Mouse (Mus musculus) embryonic facial prominence, embryonic 11.5 days (tissue): Measurements from ENCODE around the gene Sin3b. TPM values are rescaled to one million over a fixed set of nuclear protein-coding genes. Genes with fewer than 3 reads are reported as not detected.

Experiments used
- ATAC-seq: fragments of 200-750 bp; cut with Nextera tagmentation; replicated peaks from 2 replicates; pipeline ENCODE4 v1.8.0; 2017; ENCODE audit warnings: low read depth; ENCODE audit not compliant: insufficient number of reproducible peaks, low FRiP score, low TSS enrichment
- DNase-seq: peaks from one replicate; pipeline ENCODE4 v3.0.0-alpha.2; 2015; ENCODE audit warnings: low spot score
- H3K27ac ChIP-seq: fragments of 300-500 bp; sonication (generic); replicated peaks from 2 replicates; pipeline ENCODE4 v1.5.1; 2014; ENCODE audit warnings: mild to moderate bottlenecking, low read depth, low read length, control low read depth
- H3K27me3 ChIP-seq: fragments of 300-500 bp; sonication (generic); 2 replicates; pipeline ENCODE4 v1.6.1; 2014; ENCODE audit warnings: mild to moderate bottlenecking, low read length, moderate library complexity, mixed read lengths; ENCODE audit not compliant: control insufficient read depth, insufficient read depth
- H3K36me3 ChIP-seq: fragments of 300-500 bp; sonication (generic); replicated peaks from 2 replicates; pipeline ENCODE4 v1.6.1; 2014; ENCODE audit warnings: low read depth, mild to moderate bottlenecking, low read length, moderate library complexity, mixed read lengths; ENCODE audit not compliant: control insufficient read depth, insufficient read depth
- H3K4me1 ChIP-seq: fragments of 300-500 bp; sonication (generic); 2 replicates; pipeline ENCODE4 v1.6.1; 2014; ENCODE audit warnings: low read length, mixed read lengths; ENCODE audit not compliant: control insufficient read depth, insufficient read depth
- H3K4me2 ChIP-seq: fragments of 300-500 bp; sonication (generic); 2 replicates; pipeline ENCODE4 v1.6.1; 2014; ENCODE audit warnings: low read depth, mild to moderate bottlenecking, control low read depth, low read length, moderate library complexity
- H3K4me3 ChIP-seq: fragments of 300-500 bp; sonication (generic); 2 replicates; pipeline ENCODE4 v1.5.1; 2014; ENCODE audit warnings: low read depth, low read length, control low read depth
- H3K9ac ChIP-seq: fragments of 300-500 bp; sonication (generic); replicated peaks from 2 replicates; pipeline ENCODE4 v1.6.1; 2014; ENCODE audit warnings: mild to moderate bottlenecking, control low read depth, low read length
- H3K9me3 ChIP-seq: fragments of 300-500 bp; sonication (generic); replicated peaks from 2 replicates; pipeline ENCODE4 v1.6.1; 2016; ENCODE audit warnings: mild to moderate bottlenecking, low read length, inconsistent platforms, mixed read lengths; ENCODE audit not compliant: control insufficient read depth
- WGBS: fragments of 180-500 bp; shearing (Covaris S2); extraction: QIAGEN DNeasy Blood & Tissue Kit; methylation state at CpG from one replicate; pipeline ENCODE4 v1.1.7; 2014; 5-methylcytosine and 5-hydroxymethylcytosine counted together
- microRNA-seq: library from miRNA; unstranded; fragments of <30 nt; microRNA quantifications from one replicate; pipeline ENCODE4, GENCODE M21; 2016; ENCODE audit warnings: borderline number of aligned reads
- polyA plus RNA-seq: library from polyadenylated mRNA; unstranded; fragments of >200 nt; fragmentation: Nextera tagmentation; extraction: Ambion mirVana; gene quantifications from 2 replicates; pipeline ENCODE4 v1.2.1, GENCODE M21; 2014

Sin3b gene
- polyA plus RNA-seq, 1 experiment from 2014 or later: 158 TPM

GRCm38 (mm10) chr8:72766777-72767176 lies 43.7 kb downstream of the Sin3b start:
- ATAC-seq: no peak
- no peaks in the 10 kb centered on the region for H3K27me3 ChIP-seq
- no peak overlapping the region for H3K4me3 ChIP-seq
- no peaks in the 10 kb centered on the region for H3K4me1 ChIP-seq
- no peak for DNase-seq
- H3K36me3 ChIP-seq: no peaks in the 10 kb centered on the region
- H3K9me3 ChIP-seq: no peaks in the 10 kb centered on the region
- no peak overlapping the region for H3K27ac ChIP-seq
- H3K4me2 ChIP-seq: no peak overlapping the region
- H3K9ac ChIP-seq: no peak overlapping the region
- WGBS: 30% methylated on average over 7 of the region's 7 CpGs

GRCm38 (mm10) chr8:72777797-72778196 lies 54.7 kb downstream of the Sin3b start:
- no peak for ATAC-seq
- H3K4me1 ChIP-seq: no peaks in the 10 kb centered on the region
- no peaks in the 10 kb centered on the region for H3K9me3 ChIP-seq
- H3K4me2 ChIP-seq: no peak overlapping the region
- no peak for DNase-seq
- no peaks in the 10 kb centered on the region for H3K27me3 ChIP-seq
- no peak overlapping the region for H3K4me3 ChIP-seq
- no peak overlapping the region for H3K27ac ChIP-seq
- WGBS: 96% methylated on average over 1 of the region's 1 CpGs
- no peak overlapping the region for H3K9ac ChIP-seq
- H3K36me3 ChIP-seq: no peaks in the 10 kb centered on the region

- DNase-seq: no peak
- no peak for ATAC-seq
- WGBS: 90% methylated on average over 4 of the region's 4 CpGs
- H3K27me3 ChIP-seq: no peaks in the 10 kb centered on the region
- no peak overlapping the region for H3K4me2 ChIP-seq
- no peaks in the 10 kb centered on the region for H3K36me3 ChIP-seq
- no peaks in the 10 kb centered on the region for H3K9me3 ChIP-seq
- no peak overlapping the region for H3K9ac ChIP-seq
- no peaks in the 10 kb centered on the region for H3K4me1 ChIP-seq
- no peak overlapping the region for H3K4me3 ChIP-seq
- H3K27ac ChIP-seq: no peak overlapping the region
Observed at GRCm38 (mm10) chr8:72780644-72781043, 57.6 kb downstream of the Sin3b start.

- H3K9ac ChIP-seq: no peak overlapping the region
Observed at GRCm38 (mm10) chr8:72801583-72801982, 78.5 kb downstream of the Sin3b start.

More at GRCm38 (mm10) chr8:72801583-72801982, 78.5 kb downstream of the Sin3b start:
- WGBS: 77% methylated on average over 2 of the region's 2 CpGs
- ATAC-seq (no peak), DNase-seq (no peak)
- no peaks in the 10 kb centered on the region for H3K4me1 ChIP-seq
- H3K9me3 ChIP-seq: no peaks in the 10 kb centered on the region
- no peaks in the 10 kb centered on the region for H3K27me3 ChIP-seq
- no peak overlapping the region for H3K4me3 ChIP-seq
- no peak overlapping the region for H3K27ac ChIP-seq
- H3K4me2 ChIP-seq: no peak overlapping the region
- no peaks in the 10 kb centered on the region for H3K36me3 ChIP-seq

Small RNA genes within 50 kb of the gene (microRNA-seq; reads per million reads assigned to microRNA genes)
- gene Gm26237: not detected

Other genes with a start within 250 kb of the Sin3b start
- 55.7 and 63.4 TPM in 2 replicates for gene Cherp, start 248.1 kb upstream of the Sin3b start, polyA plus RNA-seq
- gene Slc35e1, start 230.7 kb upstream of the Sin3b start, polyA plus RNA-seq: 13.2 and 13.3 TPM in 2 replicates
- gene Med26, start 175.0 kb upstream of the Sin3b start, polyA plus RNA-seq: 12.1 and 14.1 TPM in 2 replicates
- 115 and 117 TPM in 2 replicates for gene Smim7, start 152.2 kb upstream of the Sin3b start, polyA plus RNA-seq
- 10.9 and 11.3 TPM in 2 replicates for gene Tmem38a, start 151.2 kb upstream of the Sin3b start, polyA plus RNA-seq
- not detected in 2 replicates for gene Nwd1, start 76.6 kb upstream of the Sin3b start, polyA plus RNA-seq
- gene F2rl3, start 38.6 kb downstream of the Sin3b start, polyA plus RNA-seq: 1.1 and 2.0 TPM in 2 replicates